In genomic region chr6:72586701-72587100, GRCm38 (mm10) we compare ENCODE assay signal across 18 mouse cellular contexts.
"Had no signal": no experiment of that assay in that cellular context is flagged by ENCODE, and none has a peak within 500 bp of the region (broad histone marks: within the 10 kb centered on the region; RNA-seq: fewer than 3 reads in every experiment).

No protein-coding gene starts in this region.

- H3K36me3 ChIP-seq: midbrain, embryonic 10.5 days; midbrain, embryonic 12.5 days had no signal

- H3K9me3 ChIP-seq: midbrain, embryonic 10.5 days; midbrain, embryonic 12.5 days; neural tube, embryonic 13.5 days; neural tube, embryonic 15.5 days had no signal

- H3K4me3 ChIP-seq: midbrain, embryonic 10.5 days; midbrain, embryonic 12.5 days; myocyte; neural tube, embryonic 13.5 days; neural tube, embryonic 15.5 days had no signal

- H3K4me1 ChIP-seq: midbrain, embryonic 12.5 days; neural tube, embryonic 13.5 days; neural tube, embryonic 15.5 days had no signal

- H3K27ac ChIP-seq: midbrain, embryonic 10.5 days; midbrain, embryonic 12.5 days; neural tube, embryonic 13.5 days; neural tube, embryonic 15.5 days had no signal

- DNase-seq: lung, embryonic 14.5 days; lung, postnatal 10 days; lung, postnatal 4 days; midbrain, embryonic 14.5 days; retina, postnatal 1 day; right cerebral cortex, adult 18-20 months; right cerebral cortex, postnatal 25 days; right cerebral cortex, postnatal 4 days; spleen, adult 18-20 months; thymus, adult 2 months; thymus, postnatal 25 days; thymus, postnatal 4 days had no signal

- H3K9ac ChIP-seq: lung, embryonic 14.5 days; midbrain, embryonic 12.5 days; neural tube, embryonic 13.5 days; neural tube, embryonic 15.5 days had no signal

- ATAC-seq: midbrain, embryonic 16.5 days had no signal

- H3K27me3 ChIP-seq: midbrain, embryonic 12.5 days; neural tube, embryonic 13.5 days; neural tube, embryonic 15.5 days had no signal

- H3K4me2 ChIP-seq: lung, embryonic 14.5 days; midbrain, embryonic 12.5 days; neural tube, embryonic 13.5 days; neural tube, embryonic 15.5 days had no signal
